In the genomic region with DNA sequence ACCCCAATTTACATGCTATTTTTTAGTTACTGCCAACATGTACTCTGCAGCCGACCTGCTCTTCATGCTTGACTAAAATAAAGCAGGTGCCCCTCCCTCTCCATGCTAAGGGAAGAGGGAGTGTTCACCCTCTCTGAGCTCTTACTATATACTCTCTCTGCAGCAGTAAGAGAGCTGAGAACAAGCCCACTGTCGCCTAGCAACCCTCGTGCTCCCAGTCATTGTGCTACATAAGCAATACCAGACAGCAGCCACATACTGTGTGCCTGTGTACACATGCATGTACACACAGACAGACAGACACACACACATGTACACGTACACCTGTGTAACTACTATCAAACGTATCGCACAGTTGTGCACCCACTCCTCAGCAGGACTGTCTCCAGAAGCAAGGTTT, we compare ENCODE assay signal across 14 mouse cellular contexts.
A peak's percentile ranks its signal among the peaks of the same experiment; 100 is the strongest.
DNase-seq lines count a peak whose midpoint lies in the region; ATAC-seq lines count a peak whose summit lies in the region.
"Had no signal": no experiment of that assay in that cellular context is flagged by ENCODE, and none has a peak within 500 bp of the region (broad histone marks: within the 10 kb centered on the region; RNA-seq: fewer than 3 reads in every experiment).

No protein-coding gene starts in this region.

- no peak overlapping the region for H3K4me2 ChIP-seq in embryonic facial prominence, embryonic 14.5 days (ENCODE audit: low read depth, low read length)
- H3K4me2 ChIP-seq in forebrain, embryonic 16.5 days (ENCODE audit: low read length) = no peak overlapping the region
- no peak overlapping the region for H3K4me2 ChIP-seq in neural tube, embryonic 15.5 days
- H3K4me2 ChIP-seq: limb, embryonic 12.5 days had no signal

- no peak overlapping the region for H3K27ac ChIP-seq in embryonic facial prominence, embryonic 14.5 days (replicated peaks; ENCODE audit: low read depth, low read length)
- no peak overlapping the region for H3K27ac ChIP-seq in embryonic facial prominence, embryonic 10.5 days (replicated peaks)
- H3K27ac ChIP-seq in forebrain, embryonic 16.5 days (ENCODE audit: low read length) = peak overlapping the region; percentile 68
- peak overlapping the region; percentile 41; the same call in 1 of the 2 replicates for H3K27ac ChIP-seq in neural tube, embryonic 15.5 days (replicated peaks)
- H3K27ac ChIP-seq: gastrocnemius, adult 2 months; heart, adult 2 months; limb, embryonic 12.5 days had no signal

- 0 out of 2 replicates have a peak, but pooled peaks have one; percentile 26 for ATAC-seq in embryonic facial prominence, embryonic 14.5 days (ENCODE audit: low read depth)
- peak; percentile 93 for ATAC-seq in forebrain, embryonic 16.5 days
- peak; percentile 87 for ATAC-seq in neural tube, embryonic 15.5 days (ENCODE audit: low FRiP score)

- H3K27me3 ChIP-seq in embryonic facial prominence, embryonic 14.5 days (replicated peaks; ENCODE audit: control insufficient read depth, insufficient read depth, low read length) = no peaks in the 10 kb centered on the region
- no peaks in the 10 kb centered on the region for H3K27me3 ChIP-seq in embryonic facial prominence, embryonic 10.5 days (replicated peaks; ENCODE audit: low read depth, poor library complexity, severe bottlenecking)
- H3K27me3 ChIP-seq in forebrain, embryonic 16.5 days (replicated peaks; ENCODE audit: control insufficient read depth, insufficient read depth, low read length) = no peaks in the 10 kb centered on the region
- no peaks in the 10 kb centered on the region for H3K27me3 ChIP-seq in neural tube, embryonic 15.5 days (replicated peaks)
- H3K27me3 ChIP-seq: limb, embryonic 12.5 days had no signal

- H3K9ac ChIP-seq in embryonic facial prominence, embryonic 14.5 days (ENCODE audit: low read depth, low read length) = no peak overlapping the region
- H3K9ac ChIP-seq in forebrain, embryonic 16.5 days (replicated peaks; ENCODE audit: low read depth, low read length) = no peak overlapping the region
- H3K9ac ChIP-seq in neural tube, embryonic 15.5 days (replicated peaks) = no peak overlapping the region
- H3K9ac ChIP-seq: limb, embryonic 12.5 days had no signal

- no peaks in the 10 kb centered on the region for H3K4me1 ChIP-seq in embryonic facial prominence, embryonic 14.5 days (ENCODE audit: control insufficient read depth, insufficient read depth, low read length)
- peaks cover 10% of the 10 kb centered on the region for H3K4me1 ChIP-seq in embryonic facial prominence, embryonic 10.5 days
- peaks cover 10% of the 10 kb centered on the region for H3K4me1 ChIP-seq in forebrain, embryonic 16.5 days (replicated peaks; ENCODE audit: control insufficient read depth, insufficient read depth, low read length)
- H3K4me1 ChIP-seq in neural tube, embryonic 15.5 days = peaks cover 10% of the 10 kb centered on the region; the same call in 1 of the 2 replicates

- intact Hi-C loops in left cerebral cortex, postnatal 25 days (cut with DNase I) = no loop called here
- intact Hi-C loops in heart, postnatal 14 days (cut with DNase I) = no loop called here

- DNase-seq in embryonic facial prominence, embryonic 14.5 days (ENCODE audit: low spot score) = no peak
- no peak for DNase-seq in embryonic facial prominence, embryonic 10.5 days (ENCODE audit: low spot score)
- peak; percentile 55 to 77 for DNase-seq in left cerebral cortex, postnatal 25 days (ENCODE audit: low spot score in 2 of 2)
- DNase-seq in left cerebral cortex, adult 18-20 months (ENCODE audit: low spot score in 2 of 2) = no peak
- no peak for DNase-seq in heart, postnatal 14 days
- no peak for DNase-seq in heart, adult 8-10 months (ENCODE audit: low spot score)
- DNase-seq: gastrocnemius, adult 2 months; heart, adult 2 months; heart, postnatal 36 days; kidney, adult 8-10 months; retina, postnatal 1 day had no signal

- H3K36me3 ChIP-seq in embryonic facial prominence, embryonic 14.5 days (ENCODE audit: control insufficient read depth, insufficient read depth, low read length) = peaks cover 83% of the 10 kb centered on the region
- peaks cover 89% of the 10 kb centered on the region for H3K36me3 ChIP-seq in embryonic facial prominence, embryonic 10.5 days (replicated peaks)
- peaks cover 4% of the 10 kb centered on the region for H3K36me3 ChIP-seq in forebrain, embryonic 16.5 days (ENCODE audit: control insufficient read depth, insufficient read depth)
- peaks cover 84% of the 10 kb centered on the region for H3K36me3 ChIP-seq in neural tube, embryonic 15.5 days

- no peaks in the 10 kb centered on the region for H3K9me3 ChIP-seq in embryonic facial prominence, embryonic 14.5 days (ENCODE audit: control insufficient read depth, low read length)
- H3K9me3 ChIP-seq in embryonic facial prominence, embryonic 10.5 days = no peaks in the 10 kb centered on the region
- no peaks in the 10 kb centered on the region for H3K9me3 ChIP-seq in forebrain, embryonic 16.5 days (ENCODE audit: control insufficient read depth, low read length)
- no peaks in the 10 kb centered on the region for H3K9me3 ChIP-seq in neural tube, embryonic 15.5 days (replicated peaks)
- H3K9me3 ChIP-seq: limb, embryonic 12.5 days had no signal

- 85% methylated on average over 6 of the region's 6 CpGs for WGBS in embryonic facial prominence, embryonic 14.5 days
- 89% methylated on average over 6 of the region's 6 CpGs for WGBS in embryonic facial prominence, embryonic 10.5 days
- 73% methylated on average over 6 of the region's 6 CpGs for WGBS in forebrain, embryonic 16.5 days
- 65% methylated on average over 6 of the region's 6 CpGs for WGBS in neural tube, embryonic 15.5 days

- no peak overlapping the region for H3K4me3 ChIP-seq in embryonic facial prominence, embryonic 14.5 days (ENCODE audit: low read depth, low read length)
- no peak overlapping the region for H3K4me3 ChIP-seq in embryonic facial prominence, embryonic 10.5 days
- H3K4me3 ChIP-seq in forebrain, embryonic 16.5 days (replicated peaks; ENCODE audit: low read length) = no peak overlapping the region
- no peak overlapping the region for H3K4me3 ChIP-seq in neural tube, embryonic 15.5 days (replicated peaks)
- H3K4me3 ChIP-seq: gastrocnemius, adult 2 months; heart, adult 2 months; limb, embryonic 12.5 days had no signal

Comparison
In these comparisons a context has a peak if more than half of its experiments do, and no peak if none do; other contexts are left out.
1. DNase-seq: peak in left cerebral cortex, postnatal 25 days (2 of 2); none in embryonic facial prominence, embryonic 14.5 days (single experiment), embryonic facial prominence, embryonic 10.5 days (single experiment), left cerebral cortex, adult 18-20 months (0 of 2), heart, postnatal 14 days (0 of 2) and heart, adult 8-10 months (single experiment).
2. ATAC-seq: peak in every context shown above with its lines; median percentile 93 in forebrain, embryonic 16.5 days; 87 in neural tube, embryonic 15.5 days; 26 in embryonic facial prominence, embryonic 14.5 days.
3. H3K27ac ChIP-seq: peak in forebrain, embryonic 16.5 days (single experiment) and neural tube, embryonic 15.5 days (single experiment); none in embryonic facial prominence, embryonic 14.5 days (single experiment) and embryonic facial prominence, embryonic 10.5 days (single experiment).